Mouse (Mus musculus) adrenal gland, postnatal 36 days (tissue): Measurements from ENCODE around the gene Efnb2. TPM values are rescaled to one million over a fixed set of nuclear protein-coding genes. Genes with fewer than 3 reads are reported as not detected.
A peak's percentile ranks its signal among the peaks of the same experiment; 100 is the strongest.

Experiments
- DNase-seq, 2 experiments: peaks; one replicate each; pipeline ENCODE4 v3.0.0; 2021; ENCODE audit warnings: mixed read lengths in 1 of 2
- long read RNA-seq, 2 experiments: library from polyadenylated mRNA; stranded (forward); transcript quantifications; one replicate each; pipeline ENCODE4 v2.0.0; 2021; ENCODE audit warnings: borderline sequencing depth in 2 of 2
- total RNA-seq, 2 experiments: library from RNA; stranded (reverse); gene quantifications; 2 replicates each; pipeline ENCODE4 v1.2.3; 2021

Efnb2 gene
- 10 to 100 TPM; 12.5 to 33.4 TPM for total RNA-seq
- long read RNA-seq, experiment 1 = 0 reads
- long read RNA-seq, experiment 2, partial matches to known transcripts = 0 of 2 reads
- long read RNA-seq, experiment 2, other reads (novel, unspliced or antisense) = 2 of 2 reads

GRCm38 (mm10) chr8:8661103-8661758 is at the start of gene Efnb2:
Gene Efnb2 (minus strand): TSS chr8:8661242.
- peak; percentile 97 to 98 for DNase-seq

GRCm38 (mm10) chr8:8704813-8705212 is 43.8 kb upstream of the Efnb2 start:
- DNase-seq = no peak

GRCm38 (mm10) chr8:8703668-8704067 is 42.6 kb upstream of the Efnb2 start:
- no peak for DNase-seq

- no peak for DNase-seq
Observed at GRCm38 (mm10) chr8:8700821-8701220, 39.8 kb upstream of the Efnb2 start.

GRCm38 (mm10) chr8:8700229-8700628 is 39.2 kb upstream of the Efnb2 start:
- no peak for DNase-seq

- peak; percentile 97 to 99 for DNase-seq
Observed at GRCm38 (mm10) chr8:8690146-8691092, 29.4 kb upstream of the Efnb2 start, which contains the start of gene Arglu1. Gene Arglu1 (minus strand): TSS chr8:8690521.

- DNase-seq = peak; percentile 69 to 77
Observed at GRCm38 (mm10) chr8:8689454-8690145, 28.6 kb upstream of the Efnb2 start.

- no peak for DNase-seq
Observed at GRCm38 (mm10) chr8:8688823-8689453, 27.9 kb upstream of the Efnb2 start.

- no peak for DNase-seq
Observed at GRCm38 (mm10) chr8:8685517-8685916, 24.5 kb upstream of the Efnb2 start.

GRCm38 (mm10) chr8:8682697-8683096 is 21.7 kb upstream of the Efnb2 start:
- DNase-seq = no peak

- no peak for DNase-seq
Observed at GRCm38 (mm10) chr8:8678236-8678635, 17.2 kb upstream of the Efnb2 start.

- DNase-seq = no peak
Observed at GRCm38 (mm10) chr8:8674864-8675263, 13.8 kb upstream of the Efnb2 start.

- DNase-seq = peak; percentile 92
Observed at GRCm38 (mm10) chr8:8661759-8662138, 707 bp upstream of the Efnb2 start.

- peak in 1 of 2 experiments; percentile 14 for DNase-seq
Observed at GRCm38 (mm10) chr8:8660307-8661098, 539 bp downstream of the Efnb2 start.

- DNase-seq = peak; percentile 25 to 43
Observed at GRCm38 (mm10) chr8:8659503-8660306, 1.3 kb downstream of the Efnb2 start.

- peak; percentile 86 to 93 for DNase-seq
Observed at GRCm38 (mm10) chr8:8658426-8659224, 2.4 kb downstream of the Efnb2 start.

- DNase-seq = no peak
Observed at GRCm38 (mm10) chr8:8657692-8658355, 3.2 kb downstream of the Efnb2 start.
